Mouse (Mus musculus) CH12.LX (cell line): ENCODE data around the gene Soga1. TPM values are rescaled to one million over a fixed set of nuclear protein-coding genes. Genes with fewer than 3 reads are reported as not detected.
A peak's percentile ranks its signal among the peaks of the same experiment; 100 is the strongest.

Experiments used
- DNase-seq: peaks from one replicate; pipeline ENCODE4 v3.0.0-alpha.2; 2013; ENCODE audit errors: extremely low read depth
- H3K27ac ChIP-seq: 2 replicates; pipeline ENCODE4 v1.5.1; 2012; ENCODE audit warnings: low read depth, mild to moderate bottlenecking, control low read depth, moderate library complexity; ENCODE audit not compliant: insufficient read depth
- H3K27me3 ChIP-seq: replicated peaks from 2 replicates; pipeline ENCODE3; 2012; ENCODE audit warnings: inconsistent platforms
- H3K36me3 ChIP-seq, 2 experiments: replicated peaks in 1 of 2; 2 replicates each; pipeline versions ENCODE3 to v1.6.1; 2012; ENCODE audit warnings: inconsistent platforms in 1 of 2, low read length in 1 of 2, mild to moderate bottlenecking in 1 of 2, mixed read lengths in 1 of 2, moderate library complexity in 1 of 2; ENCODE audit not compliant: control insufficient read depth in 1 of 2, insufficient read depth in 1 of 2
- H3K4me1 ChIP-seq, 2 experiments: 2 replicates each; pipeline ENCODE4 v1.6.1; 2012; ENCODE audit warnings: inconsistent platforms in 1 of 2, moderate library complexity in 1 of 2; ENCODE audit not compliant: insufficient read depth in 2 of 2, control insufficient read depth in 1 of 2
- H3K4me2 ChIP-seq: 2 replicates; pipeline ENCODE4 v1.6.1; 2012; ENCODE audit warnings: low read depth, mild to moderate bottlenecking, control low read depth; ENCODE audit not compliant: poor library complexity, insufficient read depth, severe bottlenecking
- H3K4me3 ChIP-seq, 3 experiments: fragments of 150-350 bp in 1 of 3; sonication (generic) in 1 of 3; replicated peaks in 1 of 3; 2 replicates each; pipeline versions ENCODE3 to v1.5.1; 2011 to 2012; ENCODE audit warnings: low read depth in 2 of 3, low read length in 2 of 3, mild to moderate bottlenecking in 2 of 3, moderate library complexity in 2 of 3, control low read depth in 1 of 3, improper control_type of control experiment in 1 of 3, inconsistent platforms in 1 of 3, mixed read lengths in 1 of 3; ENCODE audit not compliant: poor library complexity in 1 of 3
- H3K79me2 ChIP-seq: replicated peaks from 2 replicates; pipeline ENCODE4 v1.6.1; 2012; ENCODE audit warnings: mild to moderate bottlenecking, moderate library complexity; ENCODE audit not compliant: control insufficient read depth, poor library complexity, insufficient read depth, severe bottlenecking; ENCODE audit errors: extremely low read depth
- H3K9ac ChIP-seq: 2 replicates; pipeline ENCODE4 v1.6.1; 2012; ENCODE audit warnings: low read depth, mild to moderate bottlenecking, control low read depth, moderate library complexity; ENCODE audit not compliant: insufficient read depth
- H3K9me3 ChIP-seq: replicated peaks from 2 replicates; pipeline ENCODE3; 2012; ENCODE audit warnings: low read length, inconsistent platforms, mixed read lengths
- BHLHE40 ChIP-seq: IDR thresholded peaks from 2 replicates; pipeline ENCODE4 v1.6.1; 2011; ENCODE audit warnings: mild to moderate bottlenecking, low read depth, low read length, improper control_type of control experiment
- CHD1 ChIP-seq: IDR thresholded peaks from 2 replicates; pipeline ENCODE4 v1.6.1; 2012; ENCODE audit warnings: low read depth, low read length, improper control_type of control experiment, inconsistent platforms
- CTCF ChIP-seq, 2 experiments: IDR thresholded peaks in 1 of 2; conservative IDR thresholded peaks in 1 of 2; 2 replicates each; pipeline ENCODE4 v1.5.1; 2011 to 2012; ENCODE audit warnings: low read depth in 2 of 2, low read length in 2 of 2, improper control_type of control experiment in 1 of 2, inconsistent platforms in 1 of 2, mild to moderate bottlenecking in 1 of 2, moderate library complexity in 1 of 2
- IRF4 ChIP-seq: IDR thresholded peaks from 2 replicates; pipeline ENCODE4 v1.6.1; 2014; ENCODE audit warnings: low read depth, mild to moderate bottlenecking, inconsistent platforms, low read length, improper control_type of control experiment
- JUN ChIP-seq: IDR thresholded peaks from 2 replicates; pipeline ENCODE4 v1.6.1; 2011; ENCODE audit warnings: low read depth, mild to moderate bottlenecking, low read length, improper control_type of control experiment, moderate library complexity; ENCODE audit not compliant: insufficient read depth
- JUND ChIP-seq: conservative IDR thresholded peaks from 2 replicates; pipeline ENCODE4 v1.6.1; 2011; ENCODE audit warnings: low read depth, low read length, improper control_type of control experiment
- KAT2A ChIP-seq: IDR thresholded peaks from 2 replicates; pipeline ENCODE4 v1.6.1; 2012; ENCODE audit warnings: low read length, improper control_type of control experiment, inconsistent platforms; ENCODE audit not compliant: insufficient replicate concordance
- MAX ChIP-seq: IDR thresholded peaks from 2 replicates; pipeline ENCODE4 v1.6.1; 2011; ENCODE audit warnings: low read length, improper control_type of control experiment
- MAZ ChIP-seq: IDR thresholded peaks from 2 replicates; pipeline ENCODE4 v1.6.1; 2012; ENCODE audit warnings: low read depth, mild to moderate bottlenecking, inconsistent platforms, low read length, improper control_type of control experiment, moderate library complexity
- MEF2A ChIP-seq: IDR thresholded peaks from 2 replicates; pipeline ENCODE4 v1.6.1; 2014; ENCODE audit warnings: low read depth, mild to moderate bottlenecking, inconsistent platforms, low read length, improper control_type of control experiment, borderline replicate concordance
- MYC ChIP-seq: IDR thresholded peaks from 2 replicates; pipeline ENCODE4 v1.6.1; 2011; ENCODE audit warnings: low read depth, mild to moderate bottlenecking, improper control_type of control experiment, low read length
- POLR2A ChIP-seq: IDR thresholded peaks from 2 replicates; pipeline ENCODE4 v1.6.1; 2011; ENCODE audit warnings: low read depth, mild to moderate bottlenecking, improper control_type of control experiment, low read length
- POLR2AphosphoS2 ChIP-seq: IDR thresholded peaks from 2 replicates; pipeline ENCODE4 v1.6.1; 2011; ENCODE audit warnings: low read depth, low read length, improper control_type of control experiment
- RAD21 ChIP-seq: IDR thresholded peaks from 2 replicates; pipeline ENCODE4 v1.6.1; 2011; ENCODE audit warnings: low read depth, mild to moderate bottlenecking, low read length, improper control_type of control experiment, moderate library complexity
- SIN3A ChIP-seq: IDR thresholded peaks from 2 replicates; pipeline ENCODE4 v1.6.1; 2012; ENCODE audit warnings: low read length, improper control_type of control experiment, inconsistent platforms
- SMC3 ChIP-seq: IDR thresholded peaks from 2 replicates; pipeline ENCODE4 v1.6.1; 2011; ENCODE audit warnings: low read depth, low read length, improper control_type of control experiment
- TBP ChIP-seq: conservative IDR thresholded peaks from 2 replicates; pipeline ENCODE4 v1.6.1; 2011; ENCODE audit warnings: low read depth, low read length, improper control_type of control experiment
- ZKSCAN1 ChIP-seq: IDR thresholded peaks from 2 replicates; pipeline ENCODE4 v1.6.1; 2012; ENCODE audit warnings: low read depth, inconsistent platforms, low read length, improper control_type of control experiment, borderline replicate concordance
- ZMIZ1 ChIP-seq: IDR thresholded peaks from 2 replicates; pipeline ENCODE4 v1.6.1; 2012; ENCODE audit warnings: low read depth, mild to moderate bottlenecking, inconsistent platforms, low read length, improper control_type of control experiment
- dilution Hi-C: fragments of 300-500 bp; cut with MboI; formaldehyde crosslinking; loops from 2 replicates; pipeline ENCODE4 v1.14.3; 2020; ENCODE audit warnings: low sequenced_read_pairs; ENCODE audit not compliant: extremely low pct_unique_long_range_greater_than_20kb, extremely low pct_ligation_motif_present
- in situ Hi-C: fragments of 300-500 bp; cut with MboI; formaldehyde crosslinking; loops from 3 replicates; pipeline ENCODE4 v1.14.3; 2019; ENCODE audit warnings: low sequenced_read_pairs, low pct_ligation_motif_present, low pct_unique_long_range_greater_than_20kb, mixed read lengths
- polyA plus RNA-seq: library from polyadenylated mRNA; unstranded; fragments of >175 nt; gene quantifications from 2 replicates; pipeline ENCODE4 v1.2.1, GENCODE M21; 2012; ENCODE audit warnings: low read depth; ENCODE audit not compliant: insufficient read length
- total RNA-seq, 2 experiments: library from RNA; depleted of rRNA; stranded (reverse); fragments of 300-350 nt in 1 of 2; fragments of >200 nt in 1 of 2; gene quantifications; 2 replicates each; pipeline ENCODE4 v1.2.3; 2012 to 2014

Soga1 gene
- total and polyA plus RNA-seq, 3 experiments: 0.39 to 2.0 (median 2.0) TPM

DNA sequence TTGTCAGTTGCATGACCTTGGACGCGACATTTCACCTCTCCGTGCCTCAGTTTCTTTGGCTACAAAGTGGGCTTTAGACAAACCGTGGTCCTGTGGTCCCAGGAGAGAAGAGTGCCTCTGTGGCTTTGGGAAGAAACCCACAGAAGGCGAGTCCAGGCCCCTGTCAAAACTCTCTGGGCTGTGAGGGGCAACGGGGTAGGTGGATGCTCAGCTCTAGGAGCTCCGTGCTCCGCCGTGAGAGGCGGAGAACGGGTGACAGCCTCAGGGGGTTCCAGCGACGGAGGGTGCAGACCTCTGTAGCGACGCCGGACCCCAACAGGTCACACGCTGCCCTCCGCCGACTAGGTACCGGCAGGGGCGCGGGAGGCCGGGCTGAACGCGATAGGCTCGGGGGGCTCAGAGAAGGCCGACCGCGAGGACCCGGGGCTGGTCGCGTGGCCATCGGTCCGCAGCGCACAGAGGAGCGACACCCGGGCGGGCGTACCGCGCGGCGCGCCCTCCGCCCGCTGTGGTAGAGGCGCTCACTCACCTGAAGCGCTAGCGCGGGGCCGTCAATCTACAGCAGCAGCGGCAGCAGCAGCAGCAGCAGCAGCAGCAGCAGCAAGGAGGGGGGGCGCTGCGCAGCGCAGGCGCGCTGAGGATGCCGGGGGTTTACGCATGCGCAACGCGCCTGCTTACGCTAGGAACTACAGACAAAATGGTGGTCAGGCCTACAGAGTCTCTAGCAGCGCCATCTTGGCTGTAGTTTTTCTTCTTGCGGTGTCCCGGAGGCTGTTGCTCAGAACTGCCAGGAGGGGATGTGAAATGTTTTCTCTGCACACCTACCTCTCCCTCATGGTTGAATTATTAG is 87.4 kb downstream of the Soga1 start, which contains the start of gene Ndrg3 (continued):
- peak; percentile 48; the same call in 1 of the 2 replicates for TF ChIP-seq MEF2A
- TF ChIP-seq ZMIZ1: 0 out of 2 replicates have a peak, but pooled peaks have one; percentile 4
- peak; percentile 96 for TF ChIP-seq MAZ
- TF ChIP-seq CTCF (conservative IDR thresholded peaks at IDR 0.05 in 1 of 2, IDR thresholded peaks at IDR 0.05 in 1 of 2; ENCODE audit: low read depth in 2 of 2, low read length in 2 of 2): peak; percentile 12 to 55; a peak in 2 of 4 replicates
- TF ChIP-seq MYC: no peak
- peak; percentile 22 for TF ChIP-seq SMC3
- no peak for TF ChIP-seq RAD21
- TF ChIP-seq TBP: peak; percentile 72
- TF ChIP-seq JUND: no peak
- peak; percentile 85; the same call in 1 of the 2 replicates for TF ChIP-seq KAT2A

DNA sequence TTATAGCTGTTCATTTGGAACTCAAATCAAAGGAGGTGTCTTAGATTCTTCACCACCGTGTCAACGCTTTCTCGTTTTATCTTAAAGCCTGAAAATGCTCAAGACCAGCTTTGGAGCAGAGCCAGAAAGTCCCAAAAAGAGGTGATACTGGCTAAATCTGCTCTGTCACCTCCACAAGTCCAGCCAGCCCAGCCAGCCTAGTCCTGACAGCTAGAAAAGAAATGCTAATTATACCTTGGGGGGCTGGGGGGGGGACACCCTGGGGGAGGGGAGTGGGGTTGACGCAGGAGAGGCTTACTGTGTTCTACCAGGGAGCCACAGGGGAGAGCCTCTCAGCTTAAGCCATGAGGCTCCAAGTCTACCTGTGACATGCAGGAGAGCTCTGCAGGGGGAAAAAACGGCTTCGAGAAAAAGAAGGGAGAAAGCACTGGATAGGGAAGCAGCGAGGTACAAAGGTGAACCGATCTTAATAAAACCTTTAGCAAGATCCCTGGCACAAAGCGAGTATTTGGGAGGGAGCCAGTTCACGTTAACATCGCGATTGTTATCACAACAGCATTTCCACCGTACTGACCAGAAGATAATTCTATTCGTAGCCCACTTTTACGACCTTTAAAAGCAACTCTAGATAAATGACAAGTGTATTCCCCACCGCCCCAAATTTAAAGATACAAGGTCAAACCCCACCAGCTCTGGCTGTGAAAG is 88.2 kb downstream of the Soga1 start:
- no peaks in the 10 kb centered on the region for H3K27me3 ChIP-seq
- dilution Hi-C loops: no loop called here
- TF ChIP-seq IRF4 (no peak), ZKSCAN1 (no peak), SIN3A (no peak), POLR2AphosphoS2 (no peak), RAD21 (no peak), MAX (no peak), CHD1 (no peak), BHLHE40 (no peak), POLR2A (no peak), TBP (no peak), JUN (no peak)
- TF ChIP-seq, all 38 proteins: peak for 0
- Histone ChIP-seq H3K4me3 (peak overlapping the region; percentile 71 to 88 (median 82)), H3K79me2 (no peaks in the 10 kb centered on the region; the same call in 1 of the 2 replicates), H3K9me3 (no peaks in the 10 kb centered on the region), H3K36me3 (peaks cover 13 to 22% of the 10 kb centered on the region in 2 experiments), H3K27ac (no peak overlapping the region), H3K9ac (peak overlapping the region; percentile 42), H3K4me2 (peak overlapping the region; percentile 90), H3K4me1 (peaks cover 0 to 13% of the 10 kb centered on the region in 2 experiments; a peak in 2 of 4 replicates)
- in situ Hi-C loops: no loop called here
- DNase-seq: no peak
